Mouse (Mus musculus): ENCODE measurements at regions not wholly inside any gene's neighbourhood (a gene's known extent, or its start where the extent isn't known, plus 50 kb on each side); places are given as distances from the start of the nearest gene placed in this dataset.

- TF ChIP-seq CTCF (IDR thresholded peaks at IDR 0.05; ENCODE audit: extremely low read depth, insufficient read depth, insufficient read length, insufficient replicate concordance) (no peak), POLR2A (IDR thresholded peaks at IDR 0.05; ENCODE audit: low read depth, low read length) (no peak)
Observed at GRCm38 (mm10) chr17:84846141-84846540, 55.6 kb upstream of the Lrpprc start.
